Mouse (Mus musculus): Measurements from ENCODE around the gene Rnf148. TPM values are rescaled to one million over a fixed set of nuclear protein-coding genes. Genes with fewer than 3 reads are reported as not detected.

Rnf148 gene
- total RNA-seq (2022) = 1 to 10 TPM in 1 of 4 experiments, under 1 TPM in 3; 0.30 to 1.1 (median 0.54) TPM

GRCm38 (mm10) chr6:23655036-23655435 is at the start of gene Rnf148:
Rnf148 (minus strand) TSS chr6:23655136.
- no peak for DNase-seq (ENCODE audit: low spot score in 2 of 2)

- no peak for DNase-seq (ENCODE audit: low spot score in 2 of 2)
These were observed 45.9 kb upstream of the Rnf148 start for GRCm38 (mm10) chr6:23700879-23701278.

GRCm38 (mm10) chr6:23678172-23678571 is 23.2 kb upstream of the Rnf148 start:
- no peak for DNase-seq (ENCODE audit: low spot score in 2 of 2)

- no peak for DNase-seq (ENCODE audit: low spot score in 2 of 2)
These were observed 4.7 kb downstream of the Rnf148 start, which contains the start of gene Rnf133 for GRCm38 (mm10) chr6:23650205-23650604. Rnf133 (minus strand) TSS chr6:23650305.

DNA sequence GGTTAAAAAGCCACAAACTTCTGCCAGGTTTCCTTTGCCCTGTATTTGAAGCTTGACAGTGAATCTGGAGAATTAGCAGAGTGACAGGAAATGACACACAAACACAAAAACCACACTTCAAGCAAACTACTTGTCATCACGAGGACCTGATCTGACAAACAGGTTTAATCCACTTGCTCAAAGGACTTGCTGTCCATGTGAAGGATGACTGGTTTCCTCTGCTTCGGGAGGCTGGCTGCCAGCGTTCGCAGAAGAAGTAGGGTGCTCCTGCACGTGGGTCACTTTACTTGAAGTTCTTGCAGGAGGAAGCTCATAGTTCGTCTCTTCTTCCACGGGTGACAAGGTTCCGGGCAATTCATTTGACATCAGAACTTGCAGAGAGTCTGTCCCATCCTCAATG is 6.2 kb downstream of the Rnf148 start:
- no peak for DNase-seq (ENCODE audit: low spot score in 2 of 2)

- no peak for DNase-seq (ENCODE audit: low spot score in 2 of 2)
These were observed 7.2 kb downstream of the Rnf148 start for GRCm38 (mm10) chr6:23647627-23648247.

DNA sequence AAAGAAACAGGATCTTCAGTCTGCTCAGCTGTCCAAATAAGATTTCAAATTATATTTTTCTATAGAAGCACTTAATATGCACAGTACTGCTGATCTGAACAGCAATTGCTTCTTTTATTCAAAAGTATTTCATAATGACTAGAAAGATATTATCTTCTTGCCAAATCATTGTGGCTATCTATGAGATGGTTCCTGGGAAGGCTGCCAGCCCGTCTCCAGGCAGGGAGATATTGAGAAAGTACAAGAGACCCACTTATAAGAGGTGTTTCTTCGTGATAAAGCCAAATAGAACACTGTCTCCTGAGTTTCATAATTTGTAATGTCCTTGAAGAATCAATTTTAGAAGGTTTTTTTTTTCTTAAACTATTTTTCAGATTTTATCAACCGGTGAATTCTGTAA is 17.9 kb downstream of the Rnf148 start:
- DNase-seq (ENCODE audit: low spot score in 2 of 2) = peak in 1 of 2 experiments; percentile 22

GRCm38 (mm10) chr6:23635208-23635607 is 19.7 kb downstream of the Rnf148 start:
- DNase-seq (ENCODE audit: low spot score in 2 of 2) = no peak

GRCm38 (mm10) chr6:23634016-23634415 is 20.9 kb downstream of the Rnf148 start:
- no peak for DNase-seq (ENCODE audit: low spot score in 2 of 2)

DNA sequence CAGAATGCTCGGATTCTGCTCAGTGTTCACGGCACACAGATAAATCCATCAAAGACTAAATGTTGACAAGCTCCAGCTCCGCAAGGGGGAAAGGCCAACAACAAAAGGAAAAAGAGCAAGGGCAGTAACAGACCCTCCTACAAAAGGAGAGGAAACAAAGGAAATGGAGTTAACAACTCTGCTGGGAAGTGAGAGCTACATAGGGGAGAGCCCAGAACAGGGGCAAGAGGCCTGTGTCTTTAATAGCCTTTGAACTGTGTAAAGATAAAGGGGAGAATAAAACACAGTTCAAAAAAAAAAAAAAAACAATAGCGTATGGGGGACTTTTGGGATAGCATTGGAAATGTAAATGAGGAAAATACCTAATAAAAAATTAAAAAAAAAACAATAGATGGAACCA is 24.5 kb downstream of the Rnf148 start:
- no peak for DNase-seq (ENCODE audit: low spot score in 2 of 2)

Other genes with a start within 250 kb of the Rnf148 start
- gene Rnf133, start 4.8 kb downstream of the Rnf148 start, total RNA-seq (2022) = 1 to 10 TPM in 1 of 4 experiments, under 1 TPM in 3; 0.49 to 1.0 (median 0.88) TPM
- gene Cadps2, start 184.3 kb upstream of the Rnf148 start, total RNA-seq (2022) = 10 to 100 TPM; 69.8 to 86.7 (median 77.5) TPM

Measured in left cerebral cortex, adult 8-10 months (tissue).